Mouse (Mus musculus): ENCODE data around the gene Ibtk.

DNA sequence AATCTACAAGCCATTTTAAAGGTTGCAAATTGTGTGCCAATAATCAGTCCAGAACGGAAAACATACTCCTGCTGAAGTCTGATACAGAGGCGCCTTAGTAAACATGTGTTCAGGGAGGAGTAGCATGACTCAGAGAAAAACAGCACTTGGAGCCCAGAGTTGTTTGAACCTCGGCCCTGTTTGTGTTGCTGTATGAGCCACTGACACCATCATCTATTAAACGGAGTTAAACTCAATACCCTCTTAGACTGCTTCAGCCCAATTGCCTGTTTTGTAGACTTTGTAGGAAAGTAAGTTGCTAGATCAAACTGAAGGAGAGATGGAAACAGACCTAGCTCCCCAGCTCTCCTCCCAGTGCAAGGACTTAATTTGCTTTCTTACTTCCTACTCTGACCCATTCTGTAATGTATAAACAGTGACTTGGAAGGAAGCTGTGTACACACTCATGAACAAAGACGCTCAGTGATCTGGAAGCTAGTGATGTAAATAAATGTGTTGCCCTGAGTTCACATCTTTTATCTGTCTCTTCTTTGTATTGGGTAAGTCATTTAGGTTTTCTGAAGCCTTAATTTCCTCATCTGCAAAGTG is 882 bp upstream of the Ibtk start:
- no peak for TF ChIP-seq CTCF (conservative IDR thresholded peaks at IDR 0.05; ENCODE audit: insufficient read depth, insufficient read length, low read depth, low read length)
- no peak for TF ChIP-seq POLR2A (IDR thresholded peaks at IDR 0.05; ENCODE audit: low read depth, low read length)
